Mouse (Mus musculus): ENCODE data around the gene Iqcf6. TPM values are rescaled to one million over a fixed set of nuclear protein-coding genes. Genes with fewer than 3 reads are reported as not detected.
"Not testable (repeated sequence)": the region's sequence is repeated elsewhere in the genome, so short reads cannot be mapped to it uniquely, and the experiment has no call there.

Iqcf6 gene
- total RNA-seq (2021), result not detected
- long read RNA-seq, experiment 1, result 0 reads
- long read RNA-seq, experiment 2, result 0 reads

DNA sequence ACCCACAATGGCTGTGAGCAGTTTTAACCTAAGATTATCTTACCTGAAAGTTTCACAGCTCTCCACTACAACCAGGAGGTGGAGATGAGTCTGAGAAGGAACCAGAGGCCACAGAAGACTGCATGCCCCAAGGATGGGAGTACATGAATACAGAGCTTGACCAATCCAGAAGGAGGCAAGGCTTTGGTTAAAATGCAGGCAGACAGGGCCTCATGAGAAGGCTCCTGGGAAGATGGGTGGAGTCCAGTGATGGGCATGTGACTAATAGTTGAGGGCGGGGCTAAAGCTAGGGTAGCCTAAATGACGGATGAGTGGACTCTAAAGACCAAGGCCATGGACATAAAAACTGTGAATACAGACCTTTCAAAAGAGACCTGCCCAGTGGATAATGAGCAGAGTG lies at the start of gene Iqcf6:
Gene Iqcf6, plus strand, starts transcription at position 301 of the 400 bp plus-strand sequence.
- DNase-seq, result no peak

DNA sequence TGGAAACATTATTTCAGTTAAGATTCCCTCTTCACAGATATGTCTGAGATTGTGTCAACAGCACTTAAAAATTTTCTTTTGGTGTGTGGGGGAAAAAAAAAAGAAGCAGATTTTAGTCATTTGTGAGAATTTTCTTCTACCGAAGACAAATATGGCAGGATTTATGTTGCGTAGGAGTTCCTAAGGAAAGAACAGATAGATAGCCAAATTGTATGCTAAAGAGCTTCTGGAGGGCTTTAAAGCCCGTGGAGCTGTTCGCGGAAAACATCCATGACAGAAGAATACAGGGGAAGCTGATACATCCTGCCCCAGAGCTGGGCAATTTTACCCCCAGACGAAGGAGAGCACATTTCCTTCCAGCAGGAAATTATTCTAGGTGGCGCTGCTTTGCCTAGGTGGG lies 46.4 kb upstream of the Iqcf6 start:
- DNase-seq, result no peak

DNA sequence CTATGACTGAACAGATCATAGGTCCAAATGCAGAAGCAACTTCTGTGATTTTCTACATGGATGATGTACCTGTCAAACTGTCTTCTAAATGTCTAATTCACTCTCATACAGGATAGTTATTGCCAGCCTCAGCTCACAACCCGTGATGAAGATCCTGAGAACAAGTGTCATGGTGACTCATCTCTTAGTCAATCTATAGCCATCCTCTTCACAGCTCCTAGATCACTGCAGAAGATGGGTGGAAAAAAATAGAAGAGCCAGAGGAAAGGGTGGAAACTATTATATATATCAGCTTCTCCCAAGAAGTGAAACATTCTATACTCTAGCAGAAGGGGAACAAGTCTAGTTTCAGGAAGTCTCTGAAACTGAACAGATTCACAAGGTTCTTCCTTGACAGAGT lies 43.8 kb upstream of the Iqcf6 start:
- DNase-seq, result no peak

GRCm38 (mm10) chr9:106592158-106592557 lies 34.2 kb upstream of the Iqcf6 start:
- DNase-seq, result no peak

GRCm38 (mm10) chr9:106595402-106595801 lies 31.0 kb upstream of the Iqcf6 start:
- DNase-seq, result not testable (repeated sequence)

DNA sequence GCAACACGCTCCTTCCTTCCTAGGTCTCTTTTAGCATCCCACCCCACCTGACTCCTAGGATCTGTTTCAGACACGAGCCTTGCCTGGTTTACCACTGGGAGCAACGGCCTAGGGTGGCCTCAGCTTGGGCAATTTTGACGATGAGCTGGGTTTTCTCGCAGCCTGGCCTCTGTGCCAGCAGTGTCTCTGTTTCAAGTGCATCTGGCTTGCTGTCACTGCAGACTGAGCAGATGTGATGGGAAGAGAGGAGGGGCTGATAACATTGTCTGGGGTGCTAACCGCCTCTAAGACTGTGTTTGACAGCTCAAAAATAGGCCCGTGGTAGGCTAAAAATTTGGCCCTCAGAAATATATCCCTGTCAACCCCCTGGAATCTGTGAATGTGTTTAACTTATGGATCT lies 30.5 kb upstream of the Iqcf6 start:
- no peak for DNase-seq

DNA sequence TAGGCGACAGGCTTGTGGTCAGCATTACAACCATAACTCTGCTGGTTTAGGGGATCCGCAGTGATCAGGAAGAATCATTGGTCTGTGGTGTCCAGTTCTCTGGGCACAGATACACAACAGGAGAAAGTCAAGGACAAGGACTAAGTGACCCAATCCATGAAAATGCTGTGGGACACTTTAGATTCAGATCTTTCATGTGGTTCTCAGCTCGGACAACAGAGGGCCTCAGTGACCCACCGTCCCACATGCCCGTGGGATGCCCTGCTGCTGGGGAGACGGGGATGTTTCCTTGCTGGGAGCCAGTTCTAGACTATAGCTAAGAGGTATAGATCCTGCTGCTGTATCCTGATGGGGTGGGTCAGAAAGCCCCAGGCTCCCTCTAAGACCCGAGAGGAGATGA lies 27.9 kb upstream of the Iqcf6 start:
- DNase-seq, result peak; percentile 32

GRCm38 (mm10) chr9:106600546-106600945 lies 25.8 kb upstream of the Iqcf6 start:
- DNase-seq, result peak; percentile 70

DNA sequence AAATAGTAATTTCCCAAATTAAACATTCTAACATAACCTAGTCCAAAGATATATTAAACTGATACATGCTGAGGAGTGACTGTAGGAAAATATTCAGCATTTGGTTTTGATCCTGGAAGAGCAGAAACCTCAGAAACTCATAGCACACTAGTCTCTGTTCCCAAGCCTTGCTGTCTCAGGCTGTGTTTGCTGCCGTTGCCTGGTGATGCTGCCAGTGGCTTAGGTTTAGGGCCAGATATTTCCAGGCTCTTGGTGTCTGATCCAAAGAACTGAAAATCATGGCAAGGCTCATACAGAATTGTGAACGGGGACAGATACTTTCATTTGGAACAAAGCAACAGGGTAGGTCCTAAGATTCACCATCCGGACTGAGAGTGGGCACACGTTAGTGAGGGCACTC lies 15.7 kb upstream of the Iqcf6 start:
- no peak for DNase-seq

DNA sequence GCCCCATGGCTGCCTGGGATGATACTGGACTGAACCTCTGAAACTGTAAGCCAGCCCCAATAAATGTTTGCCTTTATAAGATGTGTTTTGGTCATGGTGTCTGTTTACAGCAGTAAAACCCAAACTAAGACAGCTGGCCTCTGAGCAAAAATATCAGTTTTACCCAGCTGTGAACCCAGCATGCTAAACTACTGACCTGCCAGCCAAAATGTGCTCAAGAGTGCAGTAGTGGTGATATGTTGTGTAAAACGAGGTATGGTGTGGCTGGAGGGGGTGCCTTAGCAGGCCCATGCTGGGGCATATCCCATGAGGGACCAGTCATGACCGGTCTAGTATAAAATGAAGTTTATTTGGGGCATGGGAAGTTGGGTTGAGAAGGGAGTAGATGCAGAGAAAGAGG lies 12.4 kb upstream of the Iqcf6 start:
- no peak for DNase-seq

DNA sequence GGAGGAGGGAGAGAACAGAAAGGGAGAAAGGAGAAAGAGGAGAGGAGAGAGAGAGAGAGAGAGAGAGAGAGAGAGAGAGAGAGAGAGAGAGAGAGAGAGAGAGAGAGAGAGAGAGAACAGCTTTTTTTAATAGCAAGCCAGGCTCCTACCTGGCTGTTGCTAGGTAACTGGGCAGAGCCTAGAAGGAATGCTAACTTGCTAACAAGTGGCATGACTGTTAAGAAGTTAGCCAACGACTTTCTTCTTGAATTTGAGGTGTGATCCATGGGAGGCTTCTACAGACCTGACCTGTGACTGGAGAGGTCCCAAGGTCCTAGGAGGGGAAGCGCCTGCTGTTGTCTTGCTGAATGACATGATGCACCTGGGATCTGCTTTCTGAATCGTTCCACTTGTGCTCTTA lies 11.8 kb upstream of the Iqcf6 start:
- DNase-seq, result no peak

DNA sequence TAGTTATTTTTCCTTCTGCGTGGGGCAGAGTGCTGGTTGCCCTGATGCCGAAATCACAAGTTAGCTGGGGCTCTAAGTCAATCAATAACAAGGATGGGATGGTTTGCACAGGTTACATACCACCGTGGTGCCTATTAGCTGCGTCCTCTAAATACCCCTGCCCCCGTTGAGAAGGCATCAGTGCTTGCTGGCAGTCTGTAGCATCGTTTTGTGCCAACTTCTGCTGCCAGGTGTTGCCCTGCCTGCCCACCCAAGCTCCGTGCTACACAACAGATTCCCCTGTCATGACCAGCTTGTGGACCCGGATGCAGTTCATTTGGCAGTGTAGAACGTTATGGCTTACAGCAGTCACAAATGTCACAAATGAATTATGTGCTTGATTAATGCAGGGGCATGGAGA lies 10.1 kb upstream of the Iqcf6 start:
- DNase-seq, result no peak

GRCm38 (mm10) chr9:106617496-106617895 lies 8.9 kb upstream of the Iqcf6 start:
- no peak for DNase-seq

DNA sequence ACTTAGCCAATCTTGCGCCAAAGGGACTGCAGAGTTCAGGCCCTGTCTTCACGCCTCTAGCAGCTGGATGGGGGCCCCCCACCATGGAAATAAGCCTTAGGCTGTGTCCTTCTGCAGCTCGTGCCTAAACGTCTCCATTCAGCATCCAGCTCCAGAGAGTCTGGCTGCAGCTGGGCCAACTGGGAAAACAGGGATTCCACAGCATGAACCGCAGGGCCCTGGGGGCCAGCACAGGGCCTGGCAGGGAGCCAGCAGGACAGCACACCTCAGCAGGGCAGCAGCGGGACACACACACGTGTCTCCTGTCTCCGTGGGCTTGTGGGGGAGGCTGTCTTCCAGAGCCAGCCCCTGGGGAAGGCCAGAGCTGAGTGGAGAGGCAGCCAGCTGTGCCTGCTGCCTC lies 1.4 kb downstream of the Iqcf6 start:
- DNase-seq, result not testable (repeated sequence)

- DNase-seq, result no peak
Observed at GRCm38 (mm10) chr9:106632185-106632584, 5.8 kb downstream of the Iqcf6 start.

DNA sequence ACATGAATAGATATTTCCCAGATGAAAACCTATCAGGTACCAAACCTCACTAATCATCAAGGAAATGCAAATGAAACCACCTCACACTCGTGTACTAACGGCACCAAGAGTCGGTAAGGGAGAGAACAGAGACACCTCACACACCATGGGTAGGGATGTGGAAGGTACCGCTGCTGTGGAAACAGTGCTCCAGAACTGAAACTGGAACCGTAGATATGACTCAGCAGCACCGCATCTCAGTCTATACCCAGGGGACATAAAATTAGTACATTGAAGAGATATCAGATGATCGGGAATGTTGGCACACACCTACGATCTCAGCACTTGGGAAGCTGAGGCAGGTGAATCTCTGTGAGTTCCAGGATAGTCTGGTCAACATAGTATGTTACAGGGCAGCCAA lies 11.8 kb downstream of the Iqcf6 start:
- DNase-seq, result no peak

- DNase-seq, result no peak
Observed at GRCm38 (mm10) chr9:106641346-106641745, 15.0 kb downstream of the Iqcf6 start.

DNA sequence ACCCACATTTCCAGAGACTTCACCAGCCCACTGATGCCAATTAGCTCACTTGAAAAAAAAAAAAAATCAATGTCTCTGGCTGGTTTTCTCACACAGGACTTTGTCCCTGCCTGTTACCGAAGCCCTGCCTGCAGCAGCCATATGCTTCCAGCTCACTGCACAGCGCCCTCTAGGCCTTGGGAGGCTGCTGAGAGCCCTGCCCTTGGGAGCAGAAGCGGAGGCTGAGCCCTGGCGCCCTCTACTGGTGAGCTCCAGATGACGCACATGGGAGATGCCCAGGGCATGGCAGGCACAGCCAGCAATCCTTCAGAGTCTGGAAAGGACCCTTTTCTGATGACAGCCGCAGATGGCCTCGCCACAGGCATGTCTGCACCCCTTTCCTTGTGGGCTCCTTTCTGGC lies 16.7 kb downstream of the Iqcf6 start:
- DNase-seq, result peak; percentile 92

DNA sequence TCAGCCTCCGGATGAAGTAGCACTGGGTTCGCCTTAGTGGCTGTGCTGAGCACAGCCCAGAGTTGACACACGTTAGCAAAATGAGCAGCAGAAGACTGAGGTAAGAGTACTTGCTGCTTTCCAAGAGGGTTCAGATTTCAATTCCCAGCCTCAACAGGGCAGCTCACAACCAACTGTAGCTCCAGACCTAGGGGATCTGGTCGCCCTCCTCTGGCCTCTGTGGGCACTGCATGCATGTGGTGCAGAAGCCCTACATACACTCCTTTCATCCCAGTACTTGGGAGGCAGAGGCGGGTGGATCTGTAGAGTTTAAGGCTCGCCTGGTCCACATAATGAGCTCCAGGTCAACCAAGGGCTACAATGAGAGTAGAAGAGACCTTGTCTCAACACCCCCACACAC lies 17.4 kb downstream of the Iqcf6 start:
- DNase-seq, result no peak

DNA sequence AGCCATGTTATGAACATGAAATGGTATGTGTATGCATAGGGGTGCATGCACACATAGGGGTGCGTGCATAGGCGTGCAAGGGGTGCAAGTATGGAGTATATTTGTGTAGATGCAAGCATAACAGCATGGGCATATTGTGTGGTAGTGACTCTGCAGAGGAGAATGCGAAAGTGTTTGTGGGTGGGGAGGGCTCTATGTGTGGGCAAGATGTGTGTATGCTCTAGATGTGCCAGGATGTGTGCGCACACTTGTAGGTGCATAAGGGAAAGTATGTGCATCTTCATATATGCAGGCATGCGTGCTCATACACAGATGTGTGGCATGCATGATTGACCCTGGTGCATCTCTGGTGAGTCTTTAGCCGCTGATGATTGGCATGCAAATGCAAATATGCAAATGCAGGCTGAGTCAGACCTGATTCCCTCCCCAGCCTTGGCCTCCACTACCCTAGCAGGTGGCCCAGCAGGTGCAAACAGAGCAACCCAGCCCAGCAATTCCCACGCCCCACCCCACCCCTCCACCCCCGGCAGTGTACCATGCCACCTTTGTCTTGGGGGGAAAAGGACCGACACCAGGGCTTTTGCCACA lies 19.4 kb downstream of the Iqcf6 start:
- no peak for DNase-seq

- no peak for DNase-seq
Observed at GRCm38 (mm10) chr9:106647226-106647625, 20.8 kb downstream of the Iqcf6 start.

GRCm38 (mm10) chr9:106652720-106653119 lies 26.3 kb downstream of the Iqcf6 start:
- no peak for DNase-seq

GRCm38 (mm10) chr9:106655884-106656720 lies 29.7 kb downstream of the Iqcf6 start, which contains the start of gene Grm2:
Grm2 (minus strand) TSS chr9:106656082.
- DNase-seq, result peak; percentile 88

GRCm38 (mm10) chr9:106656820-106657219 lies 30.4 kb downstream of the Iqcf6 start:
- DNase-seq, result no peak
